Comparison of ENCODE assay signal across 8 mouse cellular contexts in genomic region chr10:67646659-67647559, GRCm38 (mm10).
DNase-seq lines count a peak whose midpoint lies in the region; ATAC-seq lines count a peak whose summit lies in the region.

No protein-coding gene starts in this region.

- 10% methylated on average over 14 of the region's 14 CpGs for WGBS in embryonic facial prominence, embryonic 15.5 days
- 13% methylated on average over 14 of the region's 14 CpGs for WGBS in intestine, embryonic 16.5 days

- H3K27ac ChIP-seq in embryonic facial prominence, embryonic 15.5 days (replicated peaks) = no peak overlapping the region
- no peak overlapping the region for H3K27ac ChIP-seq in intestine, embryonic 16.5 days (ENCODE audit: low read length)

- no peak overlapping the region for H3K9ac ChIP-seq in embryonic facial prominence, embryonic 15.5 days
- 0 out of 2 replicates have a peak overlapping the region, but pooled peaks have one; percentile 2 for H3K9ac ChIP-seq in intestine, embryonic 16.5 days (ENCODE audit: low read depth, low read length)

- peak; percentile 67 for DNase-seq in A20 (ENCODE audit: low read depth, low spot score)
- peak; percentile 80 for DNase-seq in CD4-positive, CD25-positive, alpha-beta regulatory T cell, adult 2 months (ENCODE audit: low read depth, low spot score)
- DNase-seq in ovary, postnatal 36 days (ENCODE audit: low spot score) = no peak
- DNase-seq in cerebellum, adult 11 months = no peak
- no peak for DNase-seq in layer of hippocampus, postnatal 10 days (ENCODE audit: low spot score in 2 of 2)

- peaks cover 17% of the 10 kb centered on the region for H3K4me1 ChIP-seq in embryonic facial prominence, embryonic 15.5 days
- 0 out of 2 replicates have a peak, but pooled peaks cover 4% of the 10 kb centered on the region for H3K4me1 ChIP-seq in intestine, embryonic 16.5 days (ENCODE audit: control insufficient read depth, insufficient read depth, low read length)

- peak; percentile 49; the same call in 1 of the 2 replicates for ATAC-seq in embryonic facial prominence, embryonic 15.5 days (ENCODE audit: insufficient number of reproducible peaks, low FRiP score, low TSS enrichment, low read depth)
- peak; percentile 23; the same call in 1 of the 2 replicates for ATAC-seq in intestine, embryonic 16.5 days
- ATAC-seq in monocyte, adult 5-6 weeks (replicated peaks; ENCODE audit: insufficient number of reproducible peaks, low FRiP score, low TSS enrichment, poor library complexity, severe bottlenecking) = peak; percentile 52; the same call in 1 of the 2 replicates

- H3K36me3 ChIP-seq in embryonic facial prominence, embryonic 15.5 days = no peaks in the 10 kb centered on the region
- no peaks in the 10 kb centered on the region for H3K36me3 ChIP-seq in intestine, embryonic 16.5 days (ENCODE audit: control insufficient read depth, insufficient read depth, low read length)

- H3K27me3 ChIP-seq in embryonic facial prominence, embryonic 15.5 days = no peaks in the 10 kb centered on the region
- H3K27me3 ChIP-seq in intestine, embryonic 16.5 days (replicated peaks; ENCODE audit: control insufficient read depth, insufficient read depth, low read length) = peaks cover 3% of the 10 kb centered on the region

- peak overlapping the region; percentile 25 for H3K4me3 ChIP-seq in embryonic facial prominence, embryonic 15.5 days (replicated peaks)
- peak overlapping the region; percentile 26 for H3K4me3 ChIP-seq in intestine, embryonic 16.5 days (ENCODE audit: low read length)

- no peaks in the 10 kb centered on the region for H3K9me3 ChIP-seq in embryonic facial prominence, embryonic 15.5 days (replicated peaks)
- no peaks in the 10 kb centered on the region for H3K9me3 ChIP-seq in intestine, embryonic 16.5 days (ENCODE audit: control insufficient read depth, low read length)

- peak overlapping the region; percentile 43 for H3K4me2 ChIP-seq in embryonic facial prominence, embryonic 15.5 days (replicated peaks)
- H3K4me2 ChIP-seq in intestine, embryonic 16.5 days (ENCODE audit: low read depth, low read length) = peak overlapping the region; percentile 49

Comparison
In these comparisons a context has a peak if more than half of its experiments do, and no peak if none do; other contexts are left out.
1. DNase-seq: peak in A20 (single experiment) and CD4-positive, CD25-positive, alpha-beta regulatory T cell, adult 2 months (single experiment); none in ovary, postnatal 36 days (single experiment), cerebellum, adult 11 months (single experiment) and layer of hippocampus, postnatal 10 days (0 of 2).
2. Peak in every context shown above with its lines, with median percentiles within 50 percentile points of each other: ATAC-seq.